Mouse (Mus musculus) heart, embryonic 10.5 days (tissue): Measurements from ENCODE around the gene Kctd2. TPM values are rescaled to one million over a fixed set of nuclear protein-coding genes. Genes with fewer than 3 reads are reported as not detected.
"Not testable (repeated sequence)": the region's sequence is repeated elsewhere in the genome, so short reads cannot be mapped to it uniquely, and the experiment has no call there.

ENCODE experiments used
- DNase-seq: peaks from one replicate; pipeline ENCODE4 v3.0.0-alpha.2; 2017; ENCODE audit warnings: low spot score
- H3K27ac ChIP-seq: fragments of 300-500 bp; sonication (generic); 2 replicates; pipeline ENCODE4 v1.5.1; 2016; ENCODE audit warnings: mild to moderate bottlenecking
- H3K27me3 ChIP-seq: fragments of 300-500 bp; sonication (generic); 2 replicates; pipeline ENCODE4 v1.6.1; 2016; ENCODE audit warnings: mild to moderate bottlenecking; ENCODE audit not compliant: poor library complexity, insufficient read depth, severe bottlenecking
- H3K36me3 ChIP-seq: fragments of 300-500 bp; sonication (generic); 2 replicates; pipeline ENCODE4 v1.6.1; 2016; ENCODE audit warnings: mild to moderate bottlenecking, moderate library complexity
- H3K4me1 ChIP-seq: fragments of 300-500 bp; sonication (generic); 2 replicates; pipeline ENCODE4 v1.6.1; 2016; ENCODE audit warnings: mild to moderate bottlenecking
- H3K4me3 ChIP-seq: fragments of 300-500 bp; sonication (generic); 2 replicates; pipeline ENCODE4 v1.5.1; 2016; ENCODE audit warnings: mild to moderate bottlenecking, moderate library complexity
- H3K9me3 ChIP-seq: fragments of 300-500 bp; sonication (generic); 2 replicates; pipeline ENCODE4 v1.6.1; 2016; ENCODE audit warnings: mild to moderate bottlenecking, moderate library complexity
- WGBS: fragments of 180-500 bp; shearing (Covaris S2); methylation state at CpG from one replicate; pipeline ENCODE4 v1.1.7; 2016; 5-methylcytosine and 5-hydroxymethylcytosine counted together
- polyA plus RNA-seq: library from polyadenylated mRNA; unstranded; fragments of >200 nt; fragmentation: Nextera tagmentation; extraction: Ambion mirVana; gene quantifications from 2 replicates; pipeline ENCODE4 v1.2.1, GENCODE M21; 2016

Kctd2 gene
- polyA plus RNA-seq, 1 experiment from 2014 or later = 13.3 TPM

- Histone ChIP-seq H3K27me3 (0 out of 2 replicates have a peak, but pooled peaks cover 13% of the 10 kb centered on the region), H3K27ac (no peak overlapping the region)
These were observed 31.9 kb downstream of the Kctd2 start for GRCm38 (mm10) chr11:115451781-115452241.

GRCm38 (mm10) chr11:115452281-115452860 lies 32.4 kb downstream of the Kctd2 start:
- peaks cover 38% of the 10 kb centered on the region for H3K4me1 ChIP-seq
- 0 out of 2 replicates have a peak, but pooled peaks cover 13% of the 10 kb centered on the region for H3K27me3 ChIP-seq
- WGBS = 85% methylated on average over 7 of the region's 7 CpGs
- H3K36me3 ChIP-seq = no peaks in the 10 kb centered on the region
- H3K4me3 ChIP-seq = no peak overlapping the region
- no peak for DNase-seq
- no peaks in the 10 kb centered on the region for H3K9me3 ChIP-seq
- no peak overlapping the region for H3K27ac ChIP-seq

More at GRCm38 (mm10) chr11:115451781-115452241, 31.9 kb downstream of the Kctd2 start:
- 92% methylated on average over 8 of the region's 8 CpGs for WGBS
- H3K4me1 ChIP-seq = peaks cover 38% of the 10 kb centered on the region
- H3K36me3 ChIP-seq = no peaks in the 10 kb centered on the region
- H3K4me3 ChIP-seq = no peak overlapping the region
- H3K9me3 ChIP-seq = no peaks in the 10 kb centered on the region
- DNase-seq = no peak

- Histone ChIP-seq H3K4me1 (peaks cover 40% of the 10 kb centered on the region), H3K4me3 (no peak overlapping the region), H3K27ac (no peak overlapping the region), H3K9me3 (no peaks in the 10 kb centered on the region), H3K36me3 (no peaks in the 10 kb centered on the region), H3K27me3 (0 out of 2 replicates have a peak, but pooled peaks cover 7% of the 10 kb centered on the region)
- 65% methylated on average over 4 of the region's 4 CpGs for WGBS
- no peak for DNase-seq
These were observed 33.4 kb downstream of the Kctd2 start for GRCm38 (mm10) chr11:115453306-115453705.

- not testable (repeated sequence) for H3K27ac ChIP-seq
These were observed 34.9 kb downstream of the Kctd2 start for GRCm38 (mm10) chr11:115454822-115455221.

GRCm38 (mm10) chr11:115455619-115456018 lies 35.7 kb downstream of the Kctd2 start:
- Histone ChIP-seq H3K27ac (no peak overlapping the region), H3K9me3 (no peaks in the 10 kb centered on the region), H3K4me3 (no peak overlapping the region), H3K36me3 (no peaks in the 10 kb centered on the region), H3K27me3 (no peaks in the 10 kb centered on the region), H3K4me1 (peaks cover 32% of the 10 kb centered on the region)
- DNase-seq = no peak
- WGBS = 84% methylated on average over 15 of the region's 15 CpGs

More at GRCm38 (mm10) chr11:115454822-115455221, 34.9 kb downstream of the Kctd2 start:
- not testable (repeated sequence) for H3K36me3 ChIP-seq, DNase-seq, H3K4me3 ChIP-seq, H3K27me3 ChIP-seq, H3K9me3 ChIP-seq
- 85% methylated on average over 6 of the region's 6 CpGs for WGBS
- peaks cover 32% of the 10 kb centered on the region for H3K4me1 ChIP-seq

GRCm38 (mm10) chr11:115456182-115456581 lies 36.3 kb downstream of the Kctd2 start:
- Histone ChIP-seq H3K27me3 (no peaks in the 10 kb centered on the region), H3K36me3 (no peaks in the 10 kb centered on the region), H3K9me3 (no peaks in the 10 kb centered on the region), H3K27ac (no peak overlapping the region), H3K4me3 (no peak overlapping the region), H3K4me1 (peaks cover 32% of the 10 kb centered on the region)
- WGBS = 92% methylated on average over 5 of the region's 5 CpGs
- no peak for DNase-seq

GRCm38 (mm10) chr11:115457405-115457804 lies 37.5 kb downstream of the Kctd2 start:
- WGBS = 19% methylated on average over 6 of the region's 6 CpGs
- Histone ChIP-seq H3K9me3 (no peaks in the 10 kb centered on the region), H3K4me3 (no peak overlapping the region), H3K36me3 (no peaks in the 10 kb centered on the region), H3K27me3 (peaks cover 5% of the 10 kb centered on the region), H3K4me1 (peaks cover 32% of the 10 kb centered on the region), H3K27ac (0 out of 2 replicates have a peak overlapping the region, but pooled peaks have one; percentile 1)
- DNase-seq = no peak

- H3K4me1 ChIP-seq = peaks cover 42% of the 10 kb centered on the region
- H3K9me3 ChIP-seq = no peaks in the 10 kb centered on the region
- H3K36me3 ChIP-seq = no peaks in the 10 kb centered on the region
- no peak for DNase-seq
- peaks cover 6% of the 10 kb centered on the region for H3K27me3 ChIP-seq
- no peak overlapping the region for H3K27ac ChIP-seq
- H3K4me3 ChIP-seq = no peak overlapping the region
- WGBS = 23% methylated on average over 8 of the region's 8 CpGs
These were observed 41.0 kb downstream of the Kctd2 start for GRCm38 (mm10) chr11:115460976-115461375.

- Histone ChIP-seq H3K27ac (no peak overlapping the region), H3K9me3 (no peaks in the 10 kb centered on the region), H3K36me3 (no peaks in the 10 kb centered on the region), H3K4me3 (no peak overlapping the region), H3K27me3 (peaks cover 6% of the 10 kb centered on the region), H3K4me1 (peaks cover 44% of the 10 kb centered on the region)
- WGBS = 71% methylated on average over 5 of the region's 5 CpGs
- no peak for DNase-seq
These were observed 41.9 kb downstream of the Kctd2 start for GRCm38 (mm10) chr11:115461846-115462242.

- peaks cover 6% of the 10 kb centered on the region for H3K27me3 ChIP-seq
- H3K9me3 ChIP-seq = no peaks in the 10 kb centered on the region
- H3K36me3 ChIP-seq = no peaks in the 10 kb centered on the region
- WGBS = 75% methylated on average over 16 of the region's 16 CpGs
- no peak for DNase-seq
- H3K27ac ChIP-seq = no peak within 1 kb of the TSS; the same call in 1 of the 2 replicates
- peaks cover 44% of the 10 kb centered on the region for H3K4me1 ChIP-seq
- no peak within 1 kb of the TSS for H3K4me3 ChIP-seq
These were observed 42.4 kb downstream of the Kctd2 start, which contains the start of gene Slc16a5 for GRCm38 (mm10) chr11:115462243-115462891. Gene Slc16a5, plus strand, starts transcription at chr11:115462474.

GRCm38 (mm10) chr11:115463397-115463796 lies 43.5 kb downstream of the Kctd2 start:
- peaks cover 39% of the 10 kb centered on the region for H3K4me1 ChIP-seq
- no peaks in the 10 kb centered on the region for H3K36me3 ChIP-seq
- no peak for DNase-seq
- H3K9me3 ChIP-seq = no peaks in the 10 kb centered on the region
- H3K4me3 ChIP-seq = no peak overlapping the region
- H3K27ac ChIP-seq = peak overlapping the region; percentile 42; the same call in 1 of the 2 replicates
- H3K27me3 ChIP-seq = peaks cover 6% of the 10 kb centered on the region
- 46% methylated on average over 11 of the region's 11 CpGs for WGBS

- Histone ChIP-seq H3K4me1 (peaks cover 34% of the 10 kb centered on the region), H3K27me3 (peaks cover 9% of the 10 kb centered on the region), H3K27ac (no peak overlapping the region), H3K4me3 (no peak overlapping the region), H3K9me3 (no peaks in the 10 kb centered on the region), H3K36me3 (no peaks in the 10 kb centered on the region)
- no peak for DNase-seq
- WGBS = 78% methylated on average over 8 of the region's 8 CpGs
These were observed 44.9 kb downstream of the Kctd2 start for GRCm38 (mm10) chr11:115464851-115465250.

- peaks cover 7% of the 10 kb centered on the region for H3K27me3 ChIP-seq
- no peaks in the 10 kb centered on the region for H3K36me3 ChIP-seq
- H3K9me3 ChIP-seq = no peaks in the 10 kb centered on the region
- H3K4me3 ChIP-seq = peak overlapping the region; percentile 20; the same call in 1 of the 2 replicates
- WGBS = 11% methylated on average over 4 of the region's 4 CpGs
- peak overlapping the region; percentile 24; the same call in 1 of the 2 replicates for H3K27ac ChIP-seq
- no peak for DNase-seq
- peaks cover 36% of the 10 kb centered on the region for H3K4me1 ChIP-seq
These were observed 47.3 kb downstream of the Kctd2 start for GRCm38 (mm10) chr11:115467217-115467618.
